Mouse (Mus musculus) thymus, adult 2 months (tissue): ENCODE results near the gene Gsg1l.

ENCODE experiments used
- CTCF ChIP-seq: fragments of 200-500 bp; IDR thresholded peaks from 2 replicates; pipeline ENCODE4 v1.5.1; 2012; ENCODE audit warnings: mild to moderate bottlenecking, control low read depth, low read length, moderate library complexity, borderline replicate concordance; ENCODE audit not compliant: control insufficient read depth, poor library complexity, insufficient read depth; ENCODE audit errors: extremely low read depth
- POLR2A ChIP-seq: fragments of 200-500 bp; IDR thresholded peaks from 2 replicates; pipeline ENCODE4 v1.6.1; 2012; ENCODE audit warnings: mild to moderate bottlenecking, low read length, control low read depth, moderate library complexity; ENCODE audit not compliant: control insufficient read depth, poor library complexity, insufficient read depth; ENCODE audit errors: extremely low read depth

DNA sequence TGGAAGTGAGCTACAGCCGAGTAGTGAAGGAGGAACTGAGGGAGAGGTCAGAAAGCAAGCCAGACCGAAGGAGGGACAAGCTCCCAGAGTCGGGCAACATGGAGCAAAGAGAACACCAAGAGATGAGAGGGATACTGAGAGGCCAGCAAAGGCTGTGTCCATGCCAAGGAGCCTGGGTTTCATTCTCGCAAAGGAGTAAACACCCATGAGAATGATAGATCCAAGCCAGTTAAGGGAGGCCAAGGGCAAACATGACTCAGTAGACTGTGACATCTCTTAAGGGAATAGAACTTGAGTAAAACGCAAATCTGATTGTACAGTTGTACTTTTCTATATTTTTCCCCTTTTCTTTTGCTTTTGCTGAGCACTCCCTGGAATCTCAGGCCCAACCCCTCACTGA is 137.6 kb downstream of the Gsg1l start:
- TF ChIP-seq CTCF, result no peak
- no peak for TF ChIP-seq POLR2A
